Mouse (Mus musculus) ES-Bruce4 (cell line): Measurements from ENCODE around the gene Kif21b. TPM values are rescaled to one million over a fixed set of nuclear protein-coding genes. Genes with fewer than 3 reads are reported as not detected.

ENCODE experiments used
- H3K27ac ChIP-seq: 2 replicates; pipeline ENCODE4 v1.5.1; 2012; ENCODE audit warnings: low read length, inconsistent platforms; ENCODE audit not compliant: insufficient read depth
- H3K27me3 ChIP-seq: 2 replicates; pipeline ENCODE4 v1.6.1; 2012; ENCODE audit warnings: mild to moderate bottlenecking, low read length, inconsistent platforms; ENCODE audit not compliant: control insufficient read depth, poor library complexity, insufficient read depth, severe bottlenecking
- H3K36me3 ChIP-seq: 2 replicates; pipeline ENCODE4 v1.6.1; 2012; ENCODE audit warnings: inconsistent platforms, mild to moderate bottlenecking, low read length, moderate library complexity; ENCODE audit not compliant: control insufficient read depth, poor library complexity, insufficient read depth, severe bottlenecking
- H3K4me1 ChIP-seq: one replicate; pipeline ENCODE4 v1.8.1; 2011; ENCODE audit warnings: low read length; ENCODE audit not compliant: control insufficient read depth, insufficient read depth
- H3K4me3 ChIP-seq: 2 replicates; pipeline ENCODE4 v1.5.1; 2011; ENCODE audit warnings: low read depth, mild to moderate bottlenecking, low read length
- H3K9ac ChIP-seq: 2 replicates; pipeline ENCODE4 v1.6.1; 2012; ENCODE audit warnings: low read depth, mild to moderate bottlenecking, inconsistent platforms; ENCODE audit not compliant: poor library complexity, severe bottlenecking
- H3K9me3 ChIP-seq: replicated peaks from 2 replicates; pipeline ENCODE4 v1.6.1; 2012; ENCODE audit warnings: mild to moderate bottlenecking, low read length, inconsistent platforms; ENCODE audit not compliant: control insufficient read depth, poor library complexity, insufficient read depth, severe bottlenecking
- CTCF ChIP-seq: IDR thresholded peaks from one replicate; pipeline ENCODE4 v1.8.1; 2011; ENCODE audit warnings: low read depth, low read length
- EP300 ChIP-seq: IDR thresholded peaks from 2 replicates; pipeline ENCODE4 v1.6.1; 2011; ENCODE audit warnings: low read depth, low read length; ENCODE audit not compliant: insufficient read depth
- POLR2A ChIP-seq: IDR thresholded peaks from one replicate; pipeline ENCODE4 v1.8.1; 2011; ENCODE audit warnings: low read length; ENCODE audit not compliant: insufficient read depth
- polyA plus RNA-seq: library from polyadenylated mRNA; stranded (reverse); fragments of >200 nt; gene quantifications from 2 replicates; pipeline ENCODE4 v1.2.4, GENCODE M21; 2011; ENCODE audit warnings: low read depth; ENCODE audit not compliant: missing spikeins, insufficient read depth, insufficient read length

Kif21b gene
- polyA plus RNA-seq, 1 experiment = 16.0 TPM

GRCm38 (mm10) chr1:136131603-136132291, 558 bp downstream of the Kif21b start:
- no peak overlapping the region for H3K27ac ChIP-seq

GRCm38 (mm10) chr1:136132386-136133201, 1.4 kb downstream of the Kif21b start:
- no peak overlapping the region; the same call in 1 of the 2 replicates for H3K9ac ChIP-seq
- no peaks in the 10 kb centered on the region; the same call in 1 of the 2 replicates for H3K27me3 ChIP-seq
- no peak overlapping the region for H3K27ac ChIP-seq
- H3K36me3 ChIP-seq = no peaks in the 10 kb centered on the region
- no peaks in the 10 kb centered on the region for H3K9me3 ChIP-seq
- H3K4me1 ChIP-seq = peaks cover 19% of the 10 kb centered on the region
- H3K4me3 ChIP-seq = no peak overlapping the region; the same call in 1 of the 2 replicates
- TF ChIP-seq EP300 = no peak
- no peak for TF ChIP-seq POLR2A
- TF ChIP-seq CTCF = no peak

More at GRCm38 (mm10) chr1:136131603-136132291, 558 bp downstream of the Kif21b start:
- TF ChIP-seq CTCF (no peak), EP300 (no peak), POLR2A (no peak)
- Histone ChIP-seq H3K9ac (peak overlapping the region; percentile 78), H3K4me3 (peak overlapping the region; percentile 92), H3K4me1 (peaks cover 15% of the 10 kb centered on the region), H3K36me3 (no peaks in the 10 kb centered on the region), H3K27me3 (no peaks in the 10 kb centered on the region; the same call in 1 of the 2 replicates), H3K9me3 (no peaks in the 10 kb centered on the region)

- Histone ChIP-seq H3K36me3 (no peaks in the 10 kb centered on the region), H3K27me3 (no peaks in the 10 kb centered on the region; the same call in 1 of the 2 replicates), H3K9me3 (no peaks in the 10 kb centered on the region), H3K4me1 (peaks cover 24% of the 10 kb centered on the region), H3K4me3 (no peak overlapping the region), H3K9ac (no peak overlapping the region), H3K27ac (no peak overlapping the region)
- TF ChIP-seq EP300 = no peak
- TF ChIP-seq CTCF = no peak
- TF ChIP-seq POLR2A = no peak
Observed at GRCm38 (mm10) chr1:136133570-136134240, 2.5 kb downstream of the Kif21b start.

GRCm38 (mm10) chr1:136134547-136134946, 3.4 kb downstream of the Kif21b start:
- peaks cover 22% of the 10 kb centered on the region for H3K4me1 ChIP-seq

GRCm38 (mm10) chr1:136135046-136135445, 3.9 kb downstream of the Kif21b start:
- H3K4me3 ChIP-seq = no peak overlapping the region
- H3K9me3 ChIP-seq = no peaks in the 10 kb centered on the region
- H3K27me3 ChIP-seq = no peaks in the 10 kb centered on the region; the same call in 1 of the 2 replicates
- no peak overlapping the region for H3K27ac ChIP-seq
- peaks cover 22% of the 10 kb centered on the region for H3K4me1 ChIP-seq
- H3K36me3 ChIP-seq = no peaks in the 10 kb centered on the region
- no peak for TF ChIP-seq EP300
- H3K9ac ChIP-seq = no peak overlapping the region

More at GRCm38 (mm10) chr1:136134547-136134946, 3.4 kb downstream of the Kif21b start:
- H3K9me3 ChIP-seq = no peaks in the 10 kb centered on the region
- TF ChIP-seq CTCF = no peak
- no peak for TF ChIP-seq POLR2A
- TF ChIP-seq EP300 = no peak
- no peak overlapping the region for H3K4me3 ChIP-seq
- no peak overlapping the region for H3K27ac ChIP-seq
- no peaks in the 10 kb centered on the region; the same call in 1 of the 2 replicates for H3K27me3 ChIP-seq
- H3K36me3 ChIP-seq = no peaks in the 10 kb centered on the region
- H3K9ac ChIP-seq = no peak overlapping the region
